Mouse (Mus musculus) embryonic facial prominence, embryonic 11.5 days (tissue): ENCODE measurements around the gene Mcm9. TPM values are rescaled to one million over a fixed set of nuclear protein-coding genes. Genes with fewer than 3 reads are reported as not detected.

ENCODE experiments used
- polyA plus RNA-seq: library from polyadenylated mRNA; unstranded; fragments of >200 nt; fragmentation: Nextera tagmentation; extraction: Ambion mirVana; gene quantifications from 2 replicates; pipeline ENCODE4 v1.2.1, GENCODE M21; 2014

Mcm9 gene
- polyA plus RNA-seq, 1 experiment from 2014 or later = 18.2 TPM

Other genes starting within 250 kb of the Mcm9 start
- gene Asf1a, start 33.7 kb downstream of the Mcm9 start, polyA plus RNA-seq = 190 and 215 TPM in 2 replicates
- gene Fam184a, start 120.7 kb upstream of the Mcm9 start, polyA plus RNA-seq = 5.0 and 5.7 TPM in 2 replicates